Mouse (Mus musculus): ENCODE data around the gene 2700049A03Rik.

- TF ChIP-seq CTCF (IDR thresholded peaks at IDR 0.05; ENCODE audit: control insufficient read depth, insufficient read depth, insufficient replicate concordance, low read depth, low read length) (no peak), POLR2A (IDR thresholded peaks at IDR 0.05; ENCODE audit: control insufficient read depth, low read depth, low read length) (no peak)
Observed at GRCm38 (mm10) chr12:71244766-71245390, 108.2 kb downstream of the 2700049A03Rik start.

All from testis, adult 2 months (tissue).